Mouse (Mus musculus) kidney, adult 9 months (tissue): ENCODE measurements around the gene Tekt3.
A peak's percentile ranks its signal among the peaks of the same experiment; 100 is the strongest.

ENCODE experiments used
- DNase-seq: peaks from one replicate; pipeline ENCODE4 v3.0.0; 2022

Gene Tekt3

DNA sequence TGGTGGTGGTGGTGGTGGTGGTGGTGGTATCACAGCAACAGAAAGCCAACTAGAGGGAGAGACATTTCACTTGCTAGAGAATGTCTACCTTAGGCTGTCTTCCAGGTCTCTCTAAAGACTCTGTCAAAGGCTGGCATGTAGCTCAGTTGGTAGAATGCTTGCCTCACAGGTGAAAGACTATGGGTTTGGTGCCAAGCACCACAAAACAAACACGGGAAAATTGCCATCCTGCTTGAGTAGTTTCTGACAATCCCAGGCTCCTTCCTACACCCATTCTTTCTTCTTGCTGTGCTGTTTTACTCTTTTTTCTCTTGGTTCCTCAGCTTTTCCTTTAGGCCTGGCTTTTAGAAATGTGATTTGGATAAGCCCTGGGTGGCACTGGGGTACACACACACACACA is 5.1 kb downstream of the Tekt3 start:
- DNase-seq: no peak

DNA sequence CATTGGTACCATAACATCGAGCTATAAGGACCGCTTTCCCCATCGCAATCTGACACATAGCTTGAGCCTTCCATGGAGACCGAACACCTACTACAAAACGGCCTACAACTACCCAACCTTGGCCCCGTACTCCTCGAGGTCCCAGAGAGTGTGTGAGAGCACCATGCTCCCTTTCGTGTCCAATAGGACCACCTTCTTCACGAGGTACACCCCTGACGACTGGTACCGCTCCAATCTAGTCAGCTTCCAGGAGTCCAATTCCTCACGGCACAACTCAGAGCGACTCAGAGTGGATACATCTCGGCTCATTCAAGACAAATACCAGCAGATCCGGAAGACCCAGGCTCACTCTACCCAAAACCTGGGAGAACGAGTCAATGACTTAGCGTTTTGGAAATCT is 8.6 kb downstream of the Tekt3 start:
- no peak for DNase-seq

DNA sequence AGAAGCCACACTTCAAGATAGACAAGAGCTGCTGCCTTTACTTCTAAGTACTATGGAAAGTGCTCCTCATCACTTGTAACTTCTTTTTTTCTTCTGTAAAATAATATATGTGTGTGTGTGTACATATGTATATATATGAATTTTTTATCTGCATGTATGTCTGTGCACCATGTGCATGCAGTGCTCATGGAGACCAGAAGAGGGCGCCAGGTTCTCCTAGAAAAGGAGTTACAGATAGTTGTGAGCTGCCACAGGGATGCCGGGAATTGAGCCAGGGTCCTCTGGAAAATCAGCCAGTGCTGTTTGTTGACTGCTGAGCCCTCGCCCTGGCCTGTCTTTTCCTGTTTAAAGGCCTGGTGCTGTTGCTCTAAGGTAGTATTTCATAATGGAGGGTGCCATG is 23.1 kb downstream of the Tekt3 start:
- DNase-seq: no peak

DNA sequence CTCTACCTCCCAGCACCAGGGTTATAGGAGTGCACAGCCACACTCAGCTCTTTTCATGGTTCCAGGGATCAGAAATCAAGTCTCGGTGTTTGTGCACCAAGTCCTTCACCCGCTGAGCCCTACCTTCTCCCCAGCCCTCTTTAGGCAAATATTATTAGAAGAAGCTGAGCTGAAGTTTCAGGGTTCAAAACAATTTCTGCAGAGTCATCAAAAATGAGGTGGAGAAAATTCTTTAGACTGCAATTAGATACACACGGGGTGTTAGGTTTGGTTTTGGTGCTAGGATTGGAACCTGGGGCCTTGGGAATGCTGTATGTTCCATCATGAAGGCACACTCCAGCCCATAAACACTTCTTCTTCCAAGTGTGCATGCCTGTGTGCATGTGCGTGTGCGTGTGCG is 27.2 kb downstream of the Tekt3 start:
- DNase-seq: no peak

DNA sequence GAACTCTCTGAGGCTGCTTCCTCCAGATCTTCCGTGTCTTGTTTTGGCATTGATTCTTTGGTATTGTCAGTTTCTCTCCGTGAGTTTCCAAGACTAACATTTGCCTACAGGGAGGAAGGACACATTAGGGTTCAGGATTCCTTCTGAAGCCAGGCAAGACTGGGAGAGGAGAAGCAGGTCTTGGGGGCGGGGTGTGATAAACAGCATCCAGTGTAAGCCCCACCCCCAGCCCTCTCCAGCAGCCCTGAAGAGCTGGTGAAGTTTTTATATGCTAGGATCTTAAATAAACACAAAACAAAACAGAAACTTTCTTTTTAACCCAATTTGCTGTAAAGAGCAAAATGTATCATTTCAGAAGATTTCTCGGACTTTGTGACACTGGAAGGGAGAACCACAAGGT is 28.8 kb downstream of the Tekt3 start:
- no peak for DNase-seq

- no peak for DNase-seq
Measured at GRCm38 (mm10) chr11:63090986-63091385, 29.5 kb downstream of the Tekt3 start.

DNA sequence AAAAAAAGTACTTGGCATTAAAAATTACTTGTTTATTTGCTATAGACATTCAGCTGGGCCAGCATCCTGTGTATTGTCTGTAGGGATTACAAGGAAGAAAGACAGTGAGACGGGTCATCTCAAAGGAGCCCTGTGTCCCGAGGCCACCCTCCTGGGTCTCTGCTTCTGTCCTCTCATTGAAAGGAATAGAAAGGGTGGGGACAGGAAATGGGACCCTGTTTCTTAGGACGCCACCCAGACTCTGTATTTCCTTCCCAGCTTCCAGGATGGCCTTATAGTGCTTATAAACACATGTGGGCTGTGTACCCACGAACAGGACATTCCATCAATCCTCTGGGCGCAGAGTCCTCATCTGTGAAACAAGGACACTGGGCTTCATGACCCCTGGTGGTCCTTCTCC is 30.8 kb downstream of the Tekt3 start:
- no peak for DNase-seq

- no peak for DNase-seq
Measured at GRCm38 (mm10) chr11:63093601-63094000, 32.1 kb downstream of the Tekt3 start.

GRCm38 (mm10) chr11:63094496-63094895 is 33.0 kb downstream of the Tekt3 start:
- DNase-seq: no peak

GRCm38 (mm10) chr11:63098016-63098415 is 36.6 kb downstream of the Tekt3 start:
- DNase-seq: peak; percentile 59

DNA sequence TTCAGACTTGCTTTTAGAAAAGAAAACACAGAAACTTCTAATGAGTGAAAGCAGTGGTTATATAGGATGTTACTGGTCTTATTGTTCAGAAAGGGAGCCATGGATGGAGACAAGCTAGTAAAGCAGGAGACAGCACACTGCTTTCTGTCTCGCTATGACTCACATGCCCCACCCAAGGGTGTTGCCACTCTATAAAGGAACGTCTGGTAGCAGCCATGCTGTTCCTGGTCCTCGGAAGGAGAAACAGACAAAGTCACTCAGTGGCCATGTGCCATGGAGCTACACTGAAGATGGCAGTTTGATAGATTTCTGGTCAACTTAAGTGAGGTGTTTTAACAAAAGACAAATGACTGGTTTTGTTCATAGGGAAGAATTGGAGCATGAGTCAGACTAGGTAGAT is 37.9 kb downstream of the Tekt3 start:
- no peak for DNase-seq

GRCm38 (mm10) chr11:63103256-63103655 is 41.8 kb downstream of the Tekt3 start:
- no peak for DNase-seq

- peak; percentile 55 for DNase-seq
Measured at GRCm38 (mm10) chr11:63104026-63104425, 42.6 kb downstream of the Tekt3 start.

DNA sequence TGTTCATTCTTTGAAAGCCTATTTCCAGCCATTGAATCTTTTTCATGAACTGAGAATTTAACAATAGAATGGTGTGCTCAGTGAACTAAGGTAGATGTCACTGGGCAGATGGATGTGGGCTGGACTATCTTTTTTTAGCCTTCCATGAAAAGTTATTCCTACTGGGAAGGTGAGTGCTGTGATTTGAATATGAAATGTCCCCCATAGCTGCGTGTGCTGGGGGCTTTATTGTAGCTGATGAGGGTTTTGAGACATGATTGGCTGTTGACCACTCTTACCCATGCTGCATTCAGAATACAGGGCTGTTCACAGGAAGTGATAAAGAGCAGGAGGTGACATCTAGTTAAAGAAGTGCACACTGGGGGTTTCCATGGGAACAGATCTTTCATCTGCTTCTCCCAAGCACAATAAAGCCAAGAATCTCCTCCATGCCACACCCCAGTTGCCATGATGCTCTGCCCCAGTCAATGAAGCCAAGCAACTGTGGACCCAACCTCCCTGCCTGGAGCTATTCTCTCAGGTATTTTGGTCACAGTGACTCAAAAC is 47.8 kb downstream of the Tekt3 start:
- no peak for DNase-seq

DNA sequence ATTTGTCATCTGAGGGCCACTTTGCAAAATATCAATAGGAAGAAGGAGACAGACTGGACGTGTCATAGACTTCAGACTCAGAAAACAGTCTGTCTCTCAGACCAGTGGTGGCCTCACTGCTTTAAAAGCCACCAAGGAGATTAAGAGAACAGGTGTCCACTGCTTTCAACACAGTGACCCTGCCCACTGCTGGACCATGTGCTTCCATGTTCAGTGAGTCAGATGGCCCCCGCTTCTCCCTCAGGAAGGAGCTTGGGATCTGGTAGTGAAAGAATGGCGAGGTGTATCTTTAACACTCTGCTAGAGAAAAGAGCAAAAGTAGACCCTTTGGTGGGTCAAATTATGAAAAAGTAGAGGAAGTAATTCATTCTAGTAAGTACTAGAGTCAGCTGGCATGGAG is 48.9 kb downstream of the Tekt3 start:
- DNase-seq: no peak

DNA sequence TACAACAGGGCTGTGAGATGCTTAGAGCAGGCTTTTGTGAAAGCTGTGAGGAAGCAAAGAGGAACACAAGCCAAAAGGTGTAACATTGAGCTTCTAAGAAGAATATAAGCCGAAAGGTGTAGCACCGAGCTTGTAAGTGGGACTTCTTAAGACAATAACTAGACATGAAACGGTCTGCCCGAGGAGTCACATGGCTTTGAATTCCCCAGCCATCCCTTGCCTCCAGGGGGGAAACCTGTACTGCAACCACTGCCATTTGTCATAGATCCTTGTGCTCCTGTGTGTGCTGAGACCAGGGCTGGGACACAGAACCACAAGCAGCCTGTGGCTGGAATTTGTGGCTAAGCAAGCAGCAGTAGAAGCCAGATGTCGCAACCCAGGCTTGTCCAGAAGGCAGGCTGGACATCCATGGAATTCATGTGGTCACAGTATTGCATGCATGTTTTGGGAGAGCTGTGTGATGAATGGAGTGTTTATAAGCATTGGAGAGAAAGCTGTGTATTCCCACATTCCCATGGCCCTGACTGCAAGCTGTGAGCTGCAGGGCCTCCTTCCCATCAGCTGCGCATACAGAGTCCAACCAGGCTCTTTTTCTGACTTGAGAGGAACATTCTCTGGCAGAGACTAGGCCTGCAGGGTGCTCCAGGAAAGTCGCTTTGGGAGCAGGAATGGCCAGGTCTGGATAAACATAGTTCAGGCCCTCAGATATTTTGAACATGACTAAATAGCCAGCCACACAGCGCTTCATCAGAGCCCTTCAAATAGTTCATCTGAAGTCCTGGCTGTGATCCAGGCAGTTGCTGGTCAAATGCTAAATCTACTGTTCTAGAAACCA is 53.6 kb downstream of the Tekt3 start:
- no peak for DNase-seq

DNA sequence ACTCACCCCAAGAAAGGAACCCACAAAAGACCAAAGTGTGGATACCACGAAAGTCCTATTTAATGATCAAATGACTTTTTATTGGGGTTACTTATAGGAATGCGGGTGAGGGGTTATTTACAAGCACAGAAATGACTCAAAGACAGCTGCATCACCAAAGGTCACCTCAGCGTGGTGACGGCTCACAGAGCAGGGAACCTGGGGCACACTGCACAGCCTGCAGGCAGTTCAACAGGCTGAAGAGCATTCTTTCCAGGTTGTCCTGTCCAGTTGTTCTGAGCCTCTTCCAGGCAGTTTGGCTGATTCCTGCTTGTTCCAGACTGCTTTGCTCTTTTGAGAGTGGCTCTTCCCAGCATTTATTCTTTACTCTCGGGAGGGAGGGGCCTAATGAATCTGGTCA is 55.2 kb downstream of the Tekt3 start:
- no peak for DNase-seq

- no peak for DNase-seq
Measured at GRCm38 (mm10) chr11:63117266-63117665, 55.8 kb downstream of the Tekt3 start.

DNA sequence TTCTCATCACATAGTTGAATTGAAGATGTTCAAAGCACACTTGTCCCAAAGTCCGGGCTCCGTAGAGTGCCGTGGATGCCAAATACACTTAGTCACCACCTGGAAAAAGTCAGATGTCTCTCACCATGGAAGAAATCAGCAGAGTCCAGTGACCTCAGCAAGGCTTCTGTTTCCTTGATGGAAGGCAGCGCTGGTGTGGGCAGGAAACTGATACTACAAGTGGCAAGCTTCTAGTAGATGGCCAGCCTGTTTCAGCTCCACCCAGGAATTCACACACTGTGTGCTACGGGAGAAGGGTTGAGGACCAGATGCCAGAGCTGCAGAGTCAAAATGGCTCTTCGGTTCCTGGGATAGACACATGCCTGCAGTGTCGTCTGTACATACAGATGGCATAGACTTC is 58.3 kb downstream of the Tekt3 start:
- no peak for DNase-seq

- DNase-seq: no peak
Measured at GRCm38 (mm10) chr11:63122249-63122648, 60.8 kb downstream of the Tekt3 start.

GRCm38 (mm10) chr11:63122776-63123350 is 61.4 kb downstream of the Tekt3 start:
- no peak for DNase-seq

DNA sequence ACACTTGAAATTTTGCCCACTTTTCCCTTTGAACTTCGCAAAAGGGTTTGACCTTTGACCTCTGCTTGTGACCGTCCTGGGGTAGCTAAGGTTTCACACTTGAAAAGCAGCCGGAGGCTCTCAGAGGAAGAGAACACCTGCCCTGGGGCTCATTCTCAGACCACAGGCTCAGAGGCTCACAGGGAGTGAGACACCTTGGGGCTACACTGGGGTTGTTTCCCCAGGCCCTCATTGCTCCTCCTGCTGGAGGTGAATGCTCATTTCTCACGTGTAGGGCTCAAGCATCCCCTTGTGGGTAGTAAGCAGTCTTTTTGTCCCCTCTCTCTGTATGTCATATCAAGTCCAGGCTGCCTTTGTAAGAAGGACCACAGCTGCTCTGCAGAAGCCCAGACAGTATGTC is 62.9 kb downstream of the Tekt3 start:
- DNase-seq: peak; percentile 35

DNA sequence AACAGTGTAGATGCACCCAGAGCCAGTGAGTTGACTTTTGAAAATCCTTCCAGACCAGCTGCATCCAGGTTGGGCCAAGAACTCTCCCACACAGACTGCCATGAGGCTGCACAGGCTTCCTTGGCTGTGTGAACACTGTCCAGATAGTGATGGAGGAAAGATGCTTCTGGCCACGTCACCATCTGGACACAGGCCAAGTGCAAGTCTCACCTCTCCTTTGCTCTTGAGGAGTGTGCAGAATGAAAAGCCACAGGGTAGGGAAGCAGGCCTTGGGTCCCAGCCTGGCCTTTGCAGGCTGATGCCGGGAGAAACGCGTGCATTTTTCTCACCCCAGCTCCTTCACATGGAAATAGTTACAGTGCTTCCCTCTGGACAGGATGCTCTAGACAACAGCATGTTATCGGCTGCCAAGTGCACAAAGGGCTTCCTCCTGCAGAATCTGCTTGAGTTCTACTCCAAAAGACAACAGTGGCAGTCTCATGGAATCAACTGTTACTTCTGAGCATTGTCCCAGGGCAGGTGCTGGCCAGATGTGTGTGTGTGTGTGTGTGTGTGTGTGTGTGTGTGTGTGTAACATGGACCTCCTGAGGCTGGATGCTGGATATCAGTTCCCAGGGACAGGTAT is 64.5 kb downstream of the Tekt3 start:
- no peak for DNase-seq

- no peak for DNase-seq
Measured at GRCm38 (mm10) chr11:63126976-63127375, 65.5 kb downstream of the Tekt3 start.
